In the genomic region with DNA sequence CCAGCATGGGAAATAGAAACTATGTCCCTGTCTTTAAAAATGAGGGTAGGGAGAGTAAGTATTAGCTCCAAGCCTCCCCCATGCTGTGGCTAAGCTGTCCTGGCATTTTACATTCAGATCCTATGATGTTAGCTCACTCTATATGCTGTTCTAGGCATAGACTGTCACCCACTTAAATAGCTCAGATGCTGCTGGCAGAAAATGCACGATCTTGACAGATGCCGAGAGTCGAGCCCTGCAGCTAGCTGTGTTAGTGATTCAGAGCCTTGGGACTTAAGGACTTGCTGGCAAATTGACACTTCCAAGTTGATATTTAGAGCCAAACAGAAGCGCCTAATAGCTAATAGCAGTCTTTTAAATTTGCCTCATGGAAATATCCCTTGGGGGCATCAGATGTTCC, we compare ENCODE assay signal across 22 mouse cellular contexts.
A peak's percentile ranks its signal among the peaks of the same experiment; 100 is the strongest.
DNase-seq lines count a peak whose midpoint lies in the region; ATAC-seq and TF ChIP-seq lines count a peak whose summit lies in the region.
"Had no signal": no experiment of that assay in that cellular context is flagged by ENCODE, and none has a peak within 500 bp of the region (broad histone marks: within the 10 kb centered on the region; RNA-seq: fewer than 3 reads in every experiment).

No protein-coding gene starts in this region.

- H3K27me3 ChIP-seq in hindbrain, postnatal 0 days (ENCODE audit: insufficient read depth, low read length), result no peaks in the 10 kb centered on the region
- H3K27me3 ChIP-seq in hindbrain, embryonic 14.5 days (ENCODE audit: control insufficient read depth, insufficient read depth, low read length), result no peaks in the 10 kb centered on the region
- no peaks in the 10 kb centered on the region for H3K27me3 ChIP-seq in intestine, embryonic 15.5 days (replicated peaks)
- H3K27me3 ChIP-seq: CH12.LX; forebrain, embryonic 15.5 days; limb, embryonic 13.5 days; liver, embryonic 13.5 days had no signal

- no peaks in the 10 kb centered on the region for H3K36me3 ChIP-seq in hindbrain, postnatal 0 days (ENCODE audit: insufficient read depth, low read length)
- H3K36me3 ChIP-seq in hindbrain, embryonic 14.5 days (replicated peaks; ENCODE audit: control insufficient read depth, insufficient read depth), result no peaks in the 10 kb centered on the region
- H3K36me3 ChIP-seq in intestine, embryonic 15.5 days, result no peaks in the 10 kb centered on the region
- H3K36me3 ChIP-seq: embryonic facial prominence, embryonic 10.5 days; forebrain, embryonic 15.5 days; hindbrain, embryonic 10.5 days; limb, embryonic 13.5 days; liver, embryonic 13.5 days had no signal

- no peaks in the 10 kb centered on the region for H3K4me1 ChIP-seq in hindbrain, postnatal 0 days (ENCODE audit: insufficient read depth, low read length)
- 0 out of 2 replicates have a peak, but pooled peaks cover 4% of the 10 kb centered on the region for H3K4me1 ChIP-seq in hindbrain, embryonic 14.5 days (replicated peaks; ENCODE audit: control insufficient read depth, insufficient read depth, low read length)
- no peaks in the 10 kb centered on the region for H3K4me1 ChIP-seq in intestine, embryonic 15.5 days (replicated peaks)
- H3K4me1 ChIP-seq: embryonic facial prominence, embryonic 10.5 days; forebrain, embryonic 15.5 days; hindbrain, embryonic 10.5 days; limb, embryonic 13.5 days; liver, embryonic 13.5 days had no signal

- no peak overlapping the region for H3K9ac ChIP-seq in hindbrain, postnatal 0 days (replicated peaks; ENCODE audit: low read length)
- H3K9ac ChIP-seq in hindbrain, embryonic 14.5 days, result no peak overlapping the region
- H3K9ac ChIP-seq in intestine, embryonic 15.5 days, result no peak overlapping the region
- H3K9ac ChIP-seq: forebrain, embryonic 15.5 days; limb, embryonic 13.5 days; liver, embryonic 13.5 days; lung, embryonic 14.5 days had no signal

- H3K4me3 ChIP-seq in hindbrain, postnatal 0 days (ENCODE audit: low read length), result no peak overlapping the region
- no peak overlapping the region for H3K4me3 ChIP-seq in hindbrain, embryonic 14.5 days (replicated peaks; ENCODE audit: low read length)
- H3K4me3 ChIP-seq in gastrocnemius, adult 2 months, result no peak overlapping the region
- no peak overlapping the region for H3K4me3 ChIP-seq in intestine, embryonic 15.5 days (replicated peaks)
- H3K4me3 ChIP-seq: embryonic facial prominence, embryonic 10.5 days; forebrain, embryonic 15.5 days; hindbrain, embryonic 10.5 days; limb, embryonic 13.5 days; liver, embryonic 13.5 days had no signal

- intact Hi-C loops in left cerebral cortex, postnatal 36 days (cut with DNase I), result no loop called here
- intact Hi-C loops in gastrocnemius, adult 2 months (cut with DNase I), result no loop called here

- 51% methylated on average over 4 of the region's 4 CpGs for WGBS in hindbrain, postnatal 0 days
- 50% methylated on average over 4 of the region's 4 CpGs for WGBS in hindbrain, embryonic 14.5 days
- WGBS in intestine, embryonic 15.5 days, result 88% methylated on average over 4 of the region's 4 CpGs

- H3K9me3 ChIP-seq in hindbrain, postnatal 0 days (ENCODE audit: low read length), result no peaks in the 10 kb centered on the region
- H3K9me3 ChIP-seq in hindbrain, embryonic 14.5 days (ENCODE audit: control insufficient read depth, low read length), result no peaks in the 10 kb centered on the region
- H3K9me3 ChIP-seq in intestine, embryonic 15.5 days, result no peaks in the 10 kb centered on the region
- H3K9me3 ChIP-seq: embryonic facial prominence, embryonic 10.5 days; forebrain, embryonic 15.5 days; hindbrain, embryonic 10.5 days; limb, embryonic 13.5 days had no signal

- ATAC-seq in hindbrain, postnatal 0 days, result no peak
- ATAC-seq in hindbrain, embryonic 14.5 days (ENCODE audit: low FRiP score), result no peak
- ATAC-seq in intestine, embryonic 15.5 days, result no peak
- ATAC-seq: forebrain, embryonic 15.5 days had no signal

- no peak overlapping the region for H3K4me2 ChIP-seq in hindbrain, postnatal 0 days (ENCODE audit: low read depth, low read length)
- H3K4me2 ChIP-seq in hindbrain, embryonic 14.5 days (replicated peaks), result no peak overlapping the region
- no peak overlapping the region for H3K4me2 ChIP-seq in intestine, embryonic 15.5 days (replicated peaks)
- H3K4me2 ChIP-seq: forebrain, embryonic 15.5 days; limb, embryonic 13.5 days; liver, embryonic 13.5 days; lung, embryonic 14.5 days had no signal

- TF ChIP-seq CTCF in hindbrain, postnatal 0 days (IDR thresholded peaks at IDR 0.05; ENCODE audit: low read depth), result no peak
- no peak for TF ChIP-seq CTCF in gastrocnemius, adult 2 months (IDR thresholded peaks at IDR 0.05)

- peak; percentile 20 for DNase-seq in hindbrain, postnatal 0 days (ENCODE audit: low spot score)
- no peak for DNase-seq in hindbrain, embryonic 14.5 days (ENCODE audit: low spot score)
- peak; percentile 70 for DNase-seq in right cerebral cortex, adult 18-20 months
- no peak for DNase-seq in right cerebral cortex, postnatal 4 days
- peak; percentile 50 to 58 for DNase-seq in left cerebral cortex, postnatal 36 days (ENCODE audit: low spot score in 2 of 2)
- DNase-seq in kidney, postnatal 36 days, result no peak
- DNase-seq in gastrocnemius, adult 2 months, result no peak
- DNase-seq: adrenal gland, postnatal 25 days; cerebellum, adult 2 months; gastrocnemius, postnatal 14 days; heart, adult 18-20 months; kidney, adult 9 months; kidney, postnatal 25 days; liver, embryonic 13.5 days; lung, embryonic 14.5 days; lung, postnatal 36 days had no signal

- H3K27ac ChIP-seq in hindbrain, postnatal 0 days, result no peak overlapping the region
- H3K27ac ChIP-seq in hindbrain, embryonic 14.5 days, result no peak overlapping the region
- H3K27ac ChIP-seq in gastrocnemius, adult 2 months, result no peak overlapping the region
- H3K27ac ChIP-seq in intestine, embryonic 15.5 days, result no peak overlapping the region
- H3K27ac ChIP-seq: embryonic facial prominence, embryonic 10.5 days; forebrain, embryonic 15.5 days; hindbrain, embryonic 10.5 days; limb, embryonic 13.5 days; liver, embryonic 13.5 days had no signal

Comparison
In these comparisons a context has a peak if more than half of its experiments do, and no peak if none do; other contexts are left out.
1. DNase-seq: peak in hindbrain, postnatal 0 days (single experiment), right cerebral cortex, adult 18-20 months (single experiment) and left cerebral cortex, postnatal 36 days (2 of 2); none in hindbrain, embryonic 14.5 days (single experiment), right cerebral cortex, postnatal 4 days (single experiment), kidney, postnatal 36 days (0 of 2) and gastrocnemius, adult 2 months (single experiment).